In the genomic region with DNA sequence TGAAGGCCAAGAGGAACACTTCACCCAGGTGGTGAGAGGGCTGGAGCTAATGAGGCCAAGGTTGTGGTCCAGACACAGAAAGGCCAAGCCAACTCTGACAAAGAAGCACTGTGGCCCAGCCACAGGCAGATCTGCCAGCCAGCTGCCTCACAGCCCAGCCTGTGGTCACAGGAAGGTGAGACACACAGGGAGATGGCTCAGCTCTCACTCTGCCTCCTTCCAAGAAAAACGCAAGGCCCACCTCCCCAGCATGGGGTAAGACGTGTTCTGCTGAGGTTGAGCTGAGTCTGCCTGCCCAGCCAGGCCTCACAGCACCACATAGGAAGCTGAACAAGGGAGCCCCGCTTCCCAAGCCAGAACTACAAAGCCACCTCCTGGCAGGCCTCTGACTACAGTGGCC, we compare ENCODE assay signal across 9 mouse cellular contexts. TPM values are rescaled to one million over a fixed set of nuclear protein-coding genes. Genes with fewer than 3 reads are reported as not detected.
A peak's percentile ranks its signal among the peaks of the same experiment; 100 is the strongest.
DNase-seq lines count a peak whose midpoint lies in the region; ATAC-seq lines count a peak whose summit lies in the region.
"Had no signal": no experiment of that assay in that cellular context is flagged by ENCODE, and none has a peak within 500 bp of the region (broad histone marks: within the 10 kb centered on the region; RNA-seq: fewer than 3 reads in every experiment).

No protein-coding gene starts in this region.

- no peak overlapping the region for H3K4me3 ChIP-seq in forebrain, embryonic 11.5 days (ENCODE audit: low read depth, low read length)
- H3K4me3 ChIP-seq in forebrain, embryonic 12.5 days (replicated peaks): no peak overlapping the region
- no peak overlapping the region for H3K4me3 ChIP-seq in limb, embryonic 15.5 days

- H3K36me3 ChIP-seq in forebrain, embryonic 11.5 days (ENCODE audit: control insufficient read depth, insufficient read depth, low read length): no peaks in the 10 kb centered on the region
- no peaks in the 10 kb centered on the region for H3K36me3 ChIP-seq in forebrain, embryonic 12.5 days (replicated peaks)
- H3K36me3 ChIP-seq in limb, embryonic 15.5 days: no peaks in the 10 kb centered on the region

- 51% methylated on average over 3 of the region's 3 CpGs for WGBS in forebrain, embryonic 11.5 days
- 60% methylated on average over 3 of the region's 3 CpGs for WGBS in forebrain, embryonic 12.5 days
- 34% methylated on average over 3 of the region's 3 CpGs for WGBS in limb, embryonic 15.5 days

- H3K4me2 ChIP-seq in forebrain, embryonic 11.5 days (ENCODE audit: low read depth, low read length, severe bottlenecking): no peak overlapping the region
- no peak overlapping the region for H3K4me2 ChIP-seq in forebrain, embryonic 12.5 days
- H3K4me2 ChIP-seq in limb, embryonic 15.5 days: no peak overlapping the region

- no peak overlapping the region for H3K27ac ChIP-seq in forebrain, embryonic 11.5 days (ENCODE audit: low read depth, low read length)
- H3K27ac ChIP-seq in forebrain, embryonic 12.5 days: no peak overlapping the region
- H3K27ac ChIP-seq in limb, embryonic 15.5 days: peak overlapping the region; percentile 91

- intact Hi-C loops in left cerebral cortex, postnatal 4 days (cut with DNase I): no loop called here

- peak; percentile 33 for DNase-seq in forebrain, embryonic 11.5 days (ENCODE audit: low spot score)
- DNase-seq in left cerebral cortex, postnatal 4 days: peak; percentile 27
- no peak for DNase-seq in left cerebral cortex, adult 9 months (ENCODE audit: low spot score in 2 of 2)
- no peak for DNase-seq in urinary bladder, adult 2 months (ENCODE audit: low spot score)
- no peak for DNase-seq in liver
- DNase-seq: thymus, postnatal 14 days had no signal

- no peaks in the 10 kb centered on the region for H3K4me1 ChIP-seq in forebrain, embryonic 11.5 days (replicated peaks; ENCODE audit: control insufficient read depth, insufficient read depth, low read length)
- H3K4me1 ChIP-seq in forebrain, embryonic 12.5 days: no peaks in the 10 kb centered on the region; the same call in 1 of the 2 replicates
- peaks cover 31% of the 10 kb centered on the region for H3K4me1 ChIP-seq in limb, embryonic 15.5 days

- H3K9me3 ChIP-seq in forebrain, embryonic 11.5 days (ENCODE audit: control insufficient read depth, low read length): no peaks in the 10 kb centered on the region
- no peaks in the 10 kb centered on the region for H3K9me3 ChIP-seq in forebrain, embryonic 12.5 days
- H3K9me3 ChIP-seq in limb, embryonic 15.5 days: no peaks in the 10 kb centered on the region

- ATAC-seq in forebrain, embryonic 11.5 days (replicated peaks; ENCODE audit: low FRiP score): no peak
- no peak for ATAC-seq in forebrain, embryonic 12.5 days (ENCODE audit: low FRiP score)
- ATAC-seq in common myeloid progenitor, adult 5-6 weeks (replicated peaks; ENCODE audit: low read depth, poor library complexity, severe bottlenecking): peak; percentile 30
- peak; percentile 83 for ATAC-seq in limb, embryonic 15.5 days (ENCODE audit: insufficient number of reproducible peaks, low FRiP score, low TSS enrichment, low read depth)

- no peaks in the 10 kb centered on the region for H3K27me3 ChIP-seq in forebrain, embryonic 11.5 days (ENCODE audit: control insufficient read depth, insufficient read depth, low read length)
- no peaks in the 10 kb centered on the region for H3K27me3 ChIP-seq in forebrain, embryonic 12.5 days
- no peaks in the 10 kb centered on the region for H3K27me3 ChIP-seq in limb, embryonic 15.5 days

- no peak overlapping the region; the same call in 1 of the 2 replicates for H3K9ac ChIP-seq in forebrain, embryonic 11.5 days (ENCODE audit: low read length)
- H3K9ac ChIP-seq in forebrain, embryonic 12.5 days: no peak overlapping the region
- H3K9ac ChIP-seq in limb, embryonic 15.5 days: no peak overlapping the region

RNA-seq across cellular contexts. Expression of gene Hhat, which starts 34.5 kb away (rescaled TPM):
- 6.2 and 8.0 TPM in 2 replicates for polyA plus RNA-seq in forebrain, embryonic 11.5 days (2014; fragmentation: Nextera tagmentation; extraction: Ambion mirVana)
- 4.4 and 7.6 TPM in 2 replicates for polyA plus RNA-seq in forebrain, embryonic 12.5 days (2016; fragmentation: Nextera tagmentation; extraction: Ambion mirVana)
- 1 to 10 TPM; 3.1 to 3.5 TPM for total RNA-seq in left cerebral cortex, postnatal 4 days (2021)
- total RNA-seq in common myeloid progenitor, adult 5-6 weeks (2017): 3.4 and 7.1 TPM in 2 replicates
- polyA plus RNA-seq in limb, embryonic 15.5 days (2015; fragmentation: Nextera tagmentation; extraction: Ambion mirVana): 11.5 and 12.0 TPM in 2 replicates
- polyA plus RNA-seq in urinary bladder, adult 2 months (2012; rRNA removed): 2.7 and 3.1 TPM in 2 replicates

Comparison
In these comparisons a context has a peak if more than half of its experiments do, and no peak if none do; other contexts are left out.
1. DNase-seq: peak in forebrain, embryonic 11.5 days (single experiment) and left cerebral cortex, postnatal 4 days (single experiment); none in left cerebral cortex, adult 9 months (0 of 2), urinary bladder, adult 2 months (single experiment) and liver (single experiment).
2. ATAC-seq: peak in common myeloid progenitor, adult 5-6 weeks (single experiment) and limb, embryonic 15.5 days (single experiment); none in forebrain, embryonic 11.5 days (single experiment) and forebrain, embryonic 12.5 days (single experiment).